Mouse (Mus musculus) c-Kit-negative CD71-positive TER-119-positive erythroid progenitor cells, embryonic 14.5 days (primary cell): ENCODE results near the gene Spag6l.
"Not testable (repeated sequence)": the region's sequence is repeated elsewhere in the genome, so short reads cannot be mapped to it uniquely, and the experiment has no call there.

Experiments used
- DNase-seq: peaks from one replicate; pipeline ENCODE4 v3.0.0-alpha.2; 2013; ENCODE audit warnings: low read depth, low spot score

Gene Spag6l

GRCm38 (mm10) chr16:16828757-16829615 is at the start of gene Spag6l:
Gene Spag6l, minus strand, starts transcription at chr16:16829456.
- DNase-seq: peak; percentile 12

- no peak for DNase-seq
Measured at GRCm38 (mm10) chr16:16879025-16879424, 49.8 kb upstream of the Spag6l start.

- peak; percentile 71 for DNase-seq
Measured at GRCm38 (mm10) chr16:16870617-16871331, 41.5 kb upstream of the Spag6l start, which contains the start of the genes Top3b and Vpreb1. Gene Top3b, plus strand, starts transcription at chr16:16870736. Gene Vpreb1, minus strand, starts transcription at chr16:16870843.

- DNase-seq: no peak
Measured at GRCm38 (mm10) chr16:16870241-16870616, 41.0 kb upstream of the Spag6l start.

- no peak for DNase-seq
Measured at GRCm38 (mm10) chr16:16865696-16866561, 36.7 kb upstream of the Spag6l start.

- no peak for DNase-seq
Measured at GRCm38 (mm10) chr16:16865217-16865616, 36.0 kb upstream of the Spag6l start.

- DNase-seq: no peak
Measured at GRCm38 (mm10) chr16:16863978-16864377, 34.7 kb upstream of the Spag6l start, which contains the start of gene Igll1. Gene Igll1, minus strand, starts transcription at chr16:16863985.

GRCm38 (mm10) chr16:16862288-16862687 is 33.0 kb upstream of the Spag6l start:
- DNase-seq: no peak

- DNase-seq: no peak
Measured at GRCm38 (mm10) chr16:16856731-16857476, 27.6 kb upstream of the Spag6l start.

GRCm38 (mm10) chr16:16856054-16856453 is 26.8 kb upstream of the Spag6l start:
- DNase-seq: not testable (repeated sequence)

- no peak for DNase-seq
Measured at GRCm38 (mm10) chr16:16855541-16855940, 26.3 kb upstream of the Spag6l start.

- no peak for DNase-seq
Measured at GRCm38 (mm10) chr16:16854836-16855235, 25.6 kb upstream of the Spag6l start.

- no peak for DNase-seq
Measured at GRCm38 (mm10) chr16:16852411-16852810, 23.2 kb upstream of the Spag6l start.

GRCm38 (mm10) chr16:16849196-16849595 is 19.9 kb upstream of the Spag6l start:
- no peak for DNase-seq

- DNase-seq: no peak
Measured at GRCm38 (mm10) chr16:16829671-16830070, 415 bp upstream of the Spag6l start.

- no peak for DNase-seq
Measured at GRCm38 (mm10) chr16:16826223-16826622, 3.0 kb downstream of the Spag6l start.

GRCm38 (mm10) chr16:16825476-16825875 is 3.8 kb downstream of the Spag6l start:
- no peak for DNase-seq

GRCm38 (mm10) chr16:16806325-16806724 is 22.9 kb downstream of the Spag6l start:
- DNase-seq: no peak
